Mouse (Mus musculus): ENCODE results near the gene Zfp106.
"Not testable (repeated sequence)": the region's sequence is repeated elsewhere in the genome, so short reads cannot be mapped to it uniquely, and the experiment has no call there.

DNA sequence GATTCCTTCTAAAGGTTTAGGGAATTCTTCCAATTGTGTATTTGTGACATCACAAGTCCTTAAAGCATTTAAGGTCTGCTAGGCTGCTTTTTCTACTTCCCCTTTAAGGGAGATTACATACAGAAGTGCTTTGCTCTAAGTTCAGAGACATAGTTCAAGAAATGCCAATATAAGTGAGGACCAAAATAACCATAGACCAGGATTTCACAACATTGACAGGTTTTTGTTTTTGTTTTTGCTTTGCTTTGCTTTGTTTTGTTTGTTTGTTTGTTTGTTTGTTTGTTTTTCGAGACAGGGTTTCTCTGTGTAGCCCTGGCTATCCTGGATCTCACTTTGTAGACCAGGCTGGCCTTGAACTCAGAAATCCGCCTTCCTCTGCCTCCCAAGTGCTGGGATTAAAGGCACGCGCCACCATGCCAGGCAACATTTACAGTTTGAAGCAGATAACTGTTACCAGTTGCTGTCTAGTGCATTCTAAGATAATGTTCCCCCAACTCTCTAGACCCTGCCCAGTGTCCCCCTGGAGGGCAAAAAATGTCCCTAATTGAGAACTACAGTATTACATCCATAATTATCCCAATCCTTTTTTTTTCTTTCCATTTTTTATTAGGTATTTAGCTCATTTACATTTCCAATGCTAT lies 1.0 kb upstream of the Zfp106 start:
- not testable (repeated sequence) for TF ChIP-seq CTCF (IDR thresholded peaks at IDR 0.05; ENCODE audit: borderline replicate concordance, control insufficient read depth, extremely low read depth, insufficient read depth, low read length, poor library complexity); POLR2A (IDR thresholded peaks at IDR 0.05; ENCODE audit: control insufficient read depth, extremely low read depth, insufficient read depth, low read length, poor library complexity)
